Mouse (Mus musculus) liver, adult 2 months (tissue): Measurements from ENCODE around the gene Dnajc11.

Experiments used
- CTCF ChIP-seq: fragments of 200-500 bp; IDR thresholded peaks from 2 replicates; pipeline ENCODE4 v1.5.1; 2011; ENCODE audit warnings: low read depth, low read length, control low read depth
- POLR2A ChIP-seq: fragments of 200-500 bp; IDR thresholded peaks from 2 replicates; pipeline ENCODE4 v1.6.1; 2011; ENCODE audit warnings: low read length, control low read depth; ENCODE audit not compliant: insufficient read depth; ENCODE audit errors: extremely low read depth

GRCm38 (mm10) chr4:151946211-151946610, 12.7 kb downstream of the Dnajc11 start:
- TF ChIP-seq CTCF (no peak), POLR2A (no peak)
